Mouse (Mus musculus): ENCODE data around the gene Cdk12.

GRCm38 (mm10) chr11:98270466-98270865 is 67.6 kb downstream of the Cdk12 start:
- TF ChIP-seq CHD2 (IDR thresholded peaks at IDR 0.05; ENCODE audit: low read depth, low read length), result no peak
- TF ChIP-seq MAFK (IDR thresholded peaks at IDR 0.05; ENCODE audit: insufficient read depth, low read depth, low read length), result no peak
- no peak for TF ChIP-seq HCFC1 (IDR thresholded peaks at IDR 0.05; ENCODE audit: borderline replicate concordance, insufficient read depth, low read length)
- TF ChIP-seq ZC3H11A (IDR thresholded peaks at IDR 0.05; ENCODE audit: borderline replicate concordance, low read depth, low read length), result no peak

All from ES-E14 (cell line).